In genomic region chr10:111782195-111782810, GRCm38 (mm10) we compare ENCODE assay signal across 18 mouse cellular contexts.
DNase-seq lines count a peak whose midpoint lies in the region; ATAC-seq and TF ChIP-seq lines count a peak whose summit lies in the region.
"Had no signal": no experiment of that assay in that cellular context is flagged by ENCODE, and none has a peak within 500 bp of the region (broad histone marks: within the 10 kb centered on the region; RNA-seq: fewer than 3 reads in every experiment).

No protein-coding gene starts in this region.

- ATAC-seq in midbrain, embryonic 16.5 days: no peak
- ATAC-seq: intestine, embryonic 16.5 days had no signal

- no peak for TF ChIP-seq EP300 in ES-Bruce4 (IDR thresholded peaks at IDR 0.05; ENCODE audit: insufficient read depth, low read depth, low read length)

- 84% methylated on average over 22 of the region's 22 CpGs for WGBS in midbrain, embryonic 16.5 days

- H3K27ac ChIP-seq in ES-Bruce4 (ENCODE audit: insufficient read depth, low read length): no peak overlapping the region
- no peak overlapping the region for H3K27ac ChIP-seq in midbrain, embryonic 16.5 days (ENCODE audit: low read length)
- H3K27ac ChIP-seq: embryonic facial prominence, embryonic 12.5 days; forebrain, embryonic 10.5 days; heart, adult 2 months; limb, embryonic 10.5 days; liver, embryonic 15.5 days; macrophage had no signal

- no peak for TF ChIP-seq CTCF in ES-Bruce4 (IDR thresholded peaks at IDR 0.05; ENCODE audit: low read depth, low read length)

- peak; percentile 7 to 25 for DNase-seq in spleen, adult 18-20 months
- no peak for DNase-seq in spleen, postnatal 14 days (ENCODE audit: low spot score in 2 of 2)
- peak; percentile 15 for DNase-seq in induced T-regulatory cell, adult 2 months (ENCODE audit: low read depth)
- DNase-seq in thymus, postnatal 14 days: peak; percentile 49
- no peak for DNase-seq in urinary bladder, postnatal 14 days (ENCODE audit: low spot score)
- no peak for DNase-seq in layer of hippocampus, postnatal 14 days (ENCODE audit: low spot score in 2 of 2)
- DNase-seq: cerebellum, postnatal 10 days; heart, adult 2 months; layer of hippocampus, adult 9-11 months; right cerebral cortex, postnatal 14 days had no signal

- H3K9ac ChIP-seq in ES-Bruce4 (ENCODE audit: low read depth, poor library complexity, severe bottlenecking): no peak overlapping the region
- no peak overlapping the region for H3K9ac ChIP-seq in midbrain, embryonic 16.5 days (ENCODE audit: low read depth, low read length)
- H3K9ac ChIP-seq: embryonic facial prominence, embryonic 12.5 days; liver, embryonic 15.5 days had no signal

- no peaks in the 10 kb centered on the region for H3K4me1 ChIP-seq in ES-Bruce4 (ENCODE audit: control insufficient read depth, insufficient read depth, low read length)
- peaks cover under 1% of the 10 kb centered on the region; the same call in 1 of the 2 replicates for H3K4me1 ChIP-seq in midbrain, embryonic 16.5 days (ENCODE audit: control insufficient read depth, insufficient read depth, low read length)
- H3K4me1 ChIP-seq: liver, embryonic 15.5 days had no signal

- TF ChIP-seq POLR2A in ES-Bruce4 (IDR thresholded peaks at IDR 0.05; ENCODE audit: insufficient read depth, low read length): no peak

- peak overlapping the region; percentile 31 for H3K4me3 ChIP-seq in ES-Bruce4 (ENCODE audit: low read depth, low read length)
- no peak overlapping the region for H3K4me3 ChIP-seq in midbrain, embryonic 16.5 days (ENCODE audit: low read depth, low read length)
- H3K4me3 ChIP-seq: embryonic facial prominence, embryonic 12.5 days; forebrain, embryonic 10.5 days; heart, adult 2 months; limb, embryonic 10.5 days; liver, embryonic 15.5 days had no signal

- H3K36me3 ChIP-seq in ES-Bruce4 (ENCODE audit: control insufficient read depth, insufficient read depth, low read length, poor library complexity, severe bottlenecking): no peaks in the 10 kb centered on the region
- no peaks in the 10 kb centered on the region for H3K36me3 ChIP-seq in midbrain, embryonic 16.5 days (ENCODE audit: control insufficient read depth, insufficient read depth, low read length)
- H3K36me3 ChIP-seq: embryonic facial prominence, embryonic 12.5 days; forebrain, embryonic 10.5 days; limb, embryonic 10.5 days; liver, embryonic 15.5 days had no signal

- no peaks in the 10 kb centered on the region; the same call in 1 of the 2 replicates for H3K27me3 ChIP-seq in ES-Bruce4 (ENCODE audit: control insufficient read depth, insufficient read depth, low read length, poor library complexity, severe bottlenecking)
- no peaks in the 10 kb centered on the region for H3K27me3 ChIP-seq in midbrain, embryonic 16.5 days (ENCODE audit: control insufficient read depth, insufficient read depth, low read depth, low read length)
- H3K27me3 ChIP-seq: embryonic facial prominence, embryonic 12.5 days; liver, embryonic 15.5 days had no signal

- no peaks in the 10 kb centered on the region for H3K9me3 ChIP-seq in ES-Bruce4 (replicated peaks; ENCODE audit: control insufficient read depth, insufficient read depth, low read length, poor library complexity, severe bottlenecking)
- H3K9me3 ChIP-seq in midbrain, embryonic 16.5 days (replicated peaks; ENCODE audit: control insufficient read depth, low read length, poor library complexity, severe bottlenecking): no peaks in the 10 kb centered on the region
- H3K9me3 ChIP-seq: embryonic facial prominence, embryonic 12.5 days; forebrain, embryonic 10.5 days; limb, embryonic 10.5 days; liver, embryonic 15.5 days had no signal

- no peak overlapping the region for H3K4me2 ChIP-seq in midbrain, embryonic 16.5 days (ENCODE audit: low read length)
- H3K4me2 ChIP-seq: embryonic facial prominence, embryonic 12.5 days; liver, embryonic 15.5 days had no signal

Comparison
In these comparisons a context has a peak if more than half of its experiments do, and no peak if none do; other contexts are left out.
1. DNase-seq: peak in spleen, adult 18-20 months (2 of 2), induced T-regulatory cell, adult 2 months (single experiment) and thymus, postnatal 14 days (single experiment); none in spleen, postnatal 14 days (0 of 2), urinary bladder, postnatal 14 days (single experiment) and layer of hippocampus, postnatal 14 days (0 of 2).